In the genomic region with DNA sequence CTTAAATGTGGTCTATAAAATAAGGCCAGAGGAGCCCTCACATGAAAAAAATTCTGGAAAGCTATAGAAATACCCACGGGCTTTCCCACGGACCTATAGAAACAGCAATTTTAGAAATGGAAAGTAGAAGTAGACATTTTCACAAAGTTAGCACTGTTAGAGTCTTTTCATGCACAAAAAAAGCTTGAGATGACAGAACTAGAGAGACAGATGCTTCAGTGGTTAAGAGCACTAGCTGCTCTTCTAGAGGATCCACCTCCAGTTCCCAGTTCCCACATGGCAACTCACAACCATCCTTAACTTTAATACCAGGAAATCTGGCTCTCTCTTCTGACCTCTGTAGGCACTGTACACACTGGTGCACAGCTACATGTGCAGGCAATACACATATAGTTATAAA, we compare ENCODE assay signal across 30 mouse cellular contexts.
"Had no signal": no experiment of that assay in that cellular context is flagged by ENCODE, and none has a peak within 500 bp of the region (broad histone marks: within the 10 kb centered on the region; RNA-seq: fewer than 3 reads in every experiment).

No protein-coding gene starts in this region.

- H3K4me1 ChIP-seq: limb, embryonic 10.5 days; limb, embryonic 12.5 days; limb, embryonic 13.5 days; limb, embryonic 15.5 days; liver, embryonic 12.5 days; liver, embryonic 13.5 days; liver, embryonic 15.5 days; lung, embryonic 15.5 days; megakaryocyte, embryonic 14.5 days; midbrain, embryonic 10.5 days; midbrain, embryonic 12.5 days; midbrain, embryonic 13.5 days; midbrain, embryonic 15.5 days had no signal

- H3K9ac ChIP-seq: limb, embryonic 12.5 days; limb, embryonic 13.5 days; limb, embryonic 15.5 days; liver, embryonic 12.5 days; liver, embryonic 13.5 days; liver, embryonic 14.5 days; liver, embryonic 15.5 days; liver, postnatal 0 days; lung, embryonic 14.5 days; lung, embryonic 15.5 days; midbrain, embryonic 12.5 days; midbrain, embryonic 13.5 days; midbrain, embryonic 15.5 days had no signal

- H3K27ac ChIP-seq: limb, embryonic 10.5 days; limb, embryonic 12.5 days; limb, embryonic 13.5 days; limb, embryonic 15.5 days; liver, embryonic 12.5 days; liver, embryonic 13.5 days; liver, embryonic 14.5 days; liver, embryonic 15.5 days; lung, embryonic 15.5 days; macrophage; midbrain, embryonic 10.5 days; midbrain, embryonic 12.5 days; midbrain, embryonic 13.5 days; midbrain, embryonic 15.5 days had no signal

- H3K27me3 ChIP-seq: limb, embryonic 12.5 days; limb, embryonic 13.5 days; limb, embryonic 15.5 days; liver, embryonic 12.5 days; liver, embryonic 13.5 days; liver, embryonic 15.5 days; lung, embryonic 15.5 days; megakaryocyte, embryonic 14.5 days; midbrain, embryonic 12.5 days; midbrain, embryonic 13.5 days; midbrain, embryonic 15.5 days had no signal

- ATAC-seq: liver, embryonic 12.5 days; liver, postnatal 0 days; lung, postnatal 0 days; midbrain, embryonic 13.5 days; midbrain, embryonic 15.5 days; midbrain, embryonic 16.5 days had no signal

- H3K4me2 ChIP-seq: limb, embryonic 12.5 days; limb, embryonic 13.5 days; limb, embryonic 15.5 days; liver, embryonic 11.5 days; liver, embryonic 12.5 days; liver, embryonic 13.5 days; liver, embryonic 15.5 days; lung, embryonic 14.5 days; lung, embryonic 15.5 days; midbrain, embryonic 11.5 days; midbrain, embryonic 12.5 days; midbrain, embryonic 13.5 days; midbrain, embryonic 15.5 days had no signal

- H3K9me3 ChIP-seq: limb, embryonic 10.5 days; limb, embryonic 12.5 days; limb, embryonic 13.5 days; limb, embryonic 15.5 days; liver, embryonic 12.5 days; liver, embryonic 13.5 days; liver, embryonic 15.5 days; lung, embryonic 15.5 days; megakaryocyte, embryonic 14.5 days; midbrain, embryonic 10.5 days; midbrain, embryonic 12.5 days; midbrain, embryonic 13.5 days; midbrain, embryonic 15.5 days had no signal

- DNase-seq: left cerebral cortex, postnatal 4 days; liver; liver, embryonic 13.5 days; liver, postnatal 0 days; lung, adult 2 months; lung, embryonic 14.5 days; lung, postnatal 10 days; lung, postnatal 14 days; lung, postnatal 36 days; lung, postnatal 4 days; midbrain, embryonic 14.5 days had no signal

- H3K4me3 ChIP-seq: limb, embryonic 10.5 days; limb, embryonic 12.5 days; limb, embryonic 13.5 days; limb, embryonic 15.5 days; liver, embryonic 12.5 days; liver, embryonic 13.5 days; liver, embryonic 15.5 days; lung, embryonic 15.5 days; megakaryocyte, embryonic 14.5 days; midbrain, embryonic 10.5 days; midbrain, embryonic 12.5 days; midbrain, embryonic 13.5 days; midbrain, embryonic 15.5 days; myocyte had no signal

- H3K36me3 ChIP-seq: limb, embryonic 10.5 days; limb, embryonic 12.5 days; limb, embryonic 13.5 days; limb, embryonic 15.5 days; liver, embryonic 12.5 days; liver, embryonic 13.5 days; liver, embryonic 15.5 days; lung, embryonic 15.5 days; midbrain, embryonic 10.5 days; midbrain, embryonic 12.5 days; midbrain, embryonic 13.5 days; midbrain, embryonic 15.5 days had no signal
